Mouse (Mus musculus) megakaryocyte, embryonic 14.5 days (primary cell): ENCODE measurements around the gene Tmem238l.

Experiments
- FLI1 ChIP-seq: IDR thresholded peaks from 2 replicates; pipeline ENCODE4 v1.6.1; 2012; ENCODE audit warnings: low read length, inconsistent platforms, mixed read lengths
- GATA1 ChIP-seq: IDR thresholded peaks from 3 replicates; pipeline ENCODE4 v1.6.1; 2012; ENCODE audit warnings: mixed read lengths, low read length, inconsistent platforms, borderline replicate concordance

GRCm38 (mm10) chr11:66968575-66968974 is 12.1 kb downstream of the Tmem238l start:
- TF ChIP-seq GATA1: no peak
- TF ChIP-seq FLI1: no peak
